Mouse (Mus musculus): ENCODE results near the gene Crybg3.

DNA sequence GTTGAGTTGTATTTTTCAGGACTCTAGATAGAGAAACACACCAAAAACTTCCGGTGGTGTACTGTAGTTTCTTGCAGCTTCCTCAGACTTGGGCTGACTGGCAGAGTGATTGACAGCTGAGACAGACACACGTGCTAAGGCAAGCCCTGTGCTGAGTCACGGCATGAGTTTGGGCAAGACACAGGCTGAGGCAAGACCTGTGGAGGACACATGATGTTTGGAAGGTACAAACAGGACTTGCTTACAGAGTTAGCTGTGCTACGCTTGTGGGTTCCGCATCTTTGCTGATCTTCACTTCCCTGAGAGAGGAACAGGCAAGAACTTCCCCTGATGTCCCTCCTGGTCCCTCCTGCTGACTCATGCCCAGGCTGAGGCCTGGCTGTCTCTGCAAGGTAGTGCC lies 17.3 kb downstream of the Crybg3 start:
- TF ChIP-seq CTCF (IDR thresholded peaks at IDR 0.05; ENCODE audit: low read depth, low read length) (no peak), GATA1 (IDR thresholded peaks at IDR 0.05; ENCODE audit: borderline replicate concordance, low read length) (no peak), POLR2AphosphoS5 (IDR thresholded peaks at IDR 0.05; ENCODE audit: insufficient replicate concordance, low read depth, low read length) (no peak), GATA2 (IDR thresholded peaks at IDR 0.05; ENCODE audit: borderline replicate concordance, low read depth, low read length) (no peak), TAL1 (conservative IDR thresholded peaks at IDR 0.05; ENCODE audit: low read depth, low read length) (no peak)

Measured in G1E (cell line).